Mouse (Mus musculus): ENCODE results near the gene Tnfaip8l3. TPM values are rescaled to one million over a fixed set of nuclear protein-coding genes. Genes with fewer than 3 reads are reported as not detected.
"Not testable (repeated sequence)": the region's sequence is repeated elsewhere in the genome, so short reads cannot be mapped to it uniquely, and the experiment has no call there.

Gene Tnfaip8l3
- total RNA-seq, 2 experiments from 2014 or later, result 7.6 to 9.2 TPM

DNA sequence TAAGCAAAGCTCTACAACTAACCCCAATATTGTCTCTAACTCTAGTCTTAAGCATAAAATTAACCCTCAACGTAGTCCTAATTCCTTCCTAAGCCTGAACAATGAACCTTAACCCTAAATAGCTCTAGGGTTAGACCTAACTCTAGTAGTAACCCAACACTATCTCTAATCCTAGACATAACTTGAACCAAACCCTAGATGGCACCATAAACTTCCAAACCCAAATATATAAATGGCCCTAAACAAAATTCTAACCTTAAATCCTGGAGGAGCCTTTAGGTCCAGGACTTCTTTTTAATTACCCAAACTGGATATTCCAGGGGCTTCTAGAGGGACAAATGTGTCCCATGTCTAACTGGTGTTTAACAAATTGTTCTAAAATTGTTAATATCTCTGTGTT is 73.7 kb downstream of the Tnfaip8l3 start:
- intact Hi-C loops (cut with DNase I), result loop anchor here (5.0 kb wide), 1 partner anchor 343 kb away; no protein-coding TSS in a partner anchor

DNA sequence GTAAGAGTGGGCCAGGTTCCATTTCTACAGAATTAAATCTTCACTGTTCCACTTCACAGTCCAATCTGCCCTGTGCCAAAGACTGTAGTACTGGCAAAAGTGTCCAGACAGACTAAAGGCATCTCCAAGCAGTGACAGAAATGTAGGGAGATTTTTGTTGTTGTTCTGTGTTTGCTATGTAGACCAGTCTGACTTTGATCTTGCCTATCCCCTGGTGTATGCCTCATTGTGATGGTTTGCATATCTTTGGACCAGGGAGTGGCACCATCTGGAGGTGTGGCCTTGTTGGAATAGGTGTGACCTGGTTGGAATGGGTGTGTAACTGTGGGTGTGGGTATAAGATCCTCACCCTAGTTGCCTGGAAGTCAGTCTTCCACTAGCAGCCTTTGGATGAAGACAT is 75.6 kb downstream of the Tnfaip8l3 start:
- not testable (repeated sequence) for DNase-seq (ENCODE audit: low spot score in 2 of 2)
- intact Hi-C loops (cut with DNase I), result loop anchor here (5.0 kb wide), 1 partner anchor 345 kb away; no protein-coding TSS in a partner anchor

More for the DNA sequence above, 73.7 kb downstream of the Tnfaip8l3 start:
- DNase-seq (ENCODE audit: low spot score in 2 of 2), result no peak

DNA sequence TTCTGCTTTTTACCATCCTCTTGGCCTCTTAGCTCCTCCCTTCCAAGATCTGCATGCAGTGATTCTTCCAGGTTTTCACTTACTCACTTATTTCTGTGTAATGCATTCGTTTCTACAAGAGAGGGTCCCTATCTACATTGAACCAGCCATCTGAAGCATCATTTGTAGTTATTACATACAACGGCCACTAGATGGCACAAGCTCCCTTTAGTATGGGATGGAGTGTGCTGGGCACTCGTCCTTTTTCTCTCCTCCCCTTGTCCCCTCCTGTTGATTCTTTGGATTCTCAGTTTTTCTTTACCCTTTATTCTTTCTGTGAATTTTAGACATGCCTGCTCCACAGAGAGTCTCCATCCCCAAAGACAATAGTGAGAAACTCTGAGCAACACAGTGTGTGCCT is 77.3 kb downstream of the Tnfaip8l3 start:
- DNase-seq (ENCODE audit: low spot score in 2 of 2), result peak in 1 of 2 experiments; percentile 37
- intact Hi-C loops (cut with DNase I), result loop anchor here (1.0 to 5.0 kb wide), 2 partner anchors 121 to 346 kb away; no protein-coding TSS in a partner anchor

DNA sequence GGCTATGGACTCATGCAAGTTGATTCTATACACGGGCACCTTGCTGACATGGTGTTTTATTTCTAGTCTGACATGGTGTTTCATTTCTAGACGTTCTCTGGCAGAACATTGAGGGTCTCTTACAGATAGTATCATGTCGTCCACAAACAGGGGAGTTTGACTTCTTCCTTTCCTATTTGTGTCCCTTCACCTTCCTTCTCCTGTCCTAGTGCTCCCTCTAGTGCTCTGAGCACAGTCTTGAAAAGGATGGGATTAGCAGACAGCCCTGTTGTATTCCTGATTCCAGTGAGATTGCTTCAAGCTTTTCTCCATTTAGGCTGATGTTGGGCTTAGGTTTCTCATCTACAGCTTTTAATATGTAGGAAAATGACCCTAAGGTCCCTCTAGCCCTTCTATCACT is 81.2 kb downstream of the Tnfaip8l3 start:
- peak; percentile 43 to 77 for DNase-seq (ENCODE audit: low spot score in 2 of 2)
- intact Hi-C loops (cut with DNase I), result loop anchor here (1.0 to 10.0 kb wide), 4 partner anchors 53 to 312 kb away; partner anchors contain the start of gene Cul5

DNA sequence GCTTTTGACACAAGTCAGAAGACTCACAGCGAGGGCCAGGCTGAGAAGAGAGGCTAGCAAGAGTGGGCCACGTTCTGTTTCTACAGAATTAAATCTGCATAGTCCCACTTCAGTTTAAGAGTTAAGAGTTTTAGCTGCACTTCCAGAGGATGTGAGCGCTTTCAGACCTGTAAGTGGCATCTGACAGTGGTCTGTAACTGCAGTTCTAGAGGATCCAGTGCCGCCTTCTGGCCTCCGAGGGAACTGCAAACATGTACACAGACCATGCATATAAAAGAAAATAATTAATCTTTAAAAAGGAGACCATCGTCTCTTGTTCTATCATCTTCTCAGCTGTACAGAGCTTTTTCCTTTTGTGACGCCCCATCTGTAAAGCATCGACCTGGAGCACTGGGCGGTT is 83.3 kb downstream of the Tnfaip8l3 start:
- intact Hi-C loops (cut with DNase I), result loop anchor here (10.0 kb wide), 2 partner anchors 160 to 310 kb away; partner anchors contain the start of gene Cul5

DNA sequence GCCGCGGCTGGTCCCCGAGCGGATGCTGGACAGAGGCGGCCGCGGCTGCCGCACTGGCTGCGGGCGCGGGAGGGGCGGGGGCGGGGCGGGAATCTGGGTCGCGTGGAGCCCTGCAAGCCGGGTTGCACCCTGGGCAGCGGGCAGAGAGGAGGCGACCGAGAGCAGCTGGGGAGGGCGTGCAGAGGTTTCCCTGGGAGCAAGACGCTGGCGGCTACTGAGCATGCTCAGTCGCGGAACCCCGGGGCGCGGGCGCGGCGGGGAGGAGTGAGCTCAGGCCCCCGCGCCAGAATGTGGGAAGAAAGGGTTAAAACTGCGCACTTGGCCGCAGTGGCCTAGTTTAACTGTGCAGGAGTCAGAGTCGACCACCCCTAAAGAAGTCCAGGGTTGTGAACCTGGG is 93.1 kb downstream of the Tnfaip8l3 start, which contains the start of gene Elmod1:
Gene Elmod1, minus strand, starts transcription at position 180 of the 397 bp plus-strand sequence.
- intact Hi-C loops (cut with DNase I), result no loop called here
- peak; percentile 76 to 81 for DNase-seq (ENCODE audit: low spot score in 2 of 2)

More for the DNA sequence above, 83.3 kb downstream of the Tnfaip8l3 start:
- DNase-seq (ENCODE audit: low spot score in 2 of 2), result peak in 1 of 2 experiments; percentile 59

DNA sequence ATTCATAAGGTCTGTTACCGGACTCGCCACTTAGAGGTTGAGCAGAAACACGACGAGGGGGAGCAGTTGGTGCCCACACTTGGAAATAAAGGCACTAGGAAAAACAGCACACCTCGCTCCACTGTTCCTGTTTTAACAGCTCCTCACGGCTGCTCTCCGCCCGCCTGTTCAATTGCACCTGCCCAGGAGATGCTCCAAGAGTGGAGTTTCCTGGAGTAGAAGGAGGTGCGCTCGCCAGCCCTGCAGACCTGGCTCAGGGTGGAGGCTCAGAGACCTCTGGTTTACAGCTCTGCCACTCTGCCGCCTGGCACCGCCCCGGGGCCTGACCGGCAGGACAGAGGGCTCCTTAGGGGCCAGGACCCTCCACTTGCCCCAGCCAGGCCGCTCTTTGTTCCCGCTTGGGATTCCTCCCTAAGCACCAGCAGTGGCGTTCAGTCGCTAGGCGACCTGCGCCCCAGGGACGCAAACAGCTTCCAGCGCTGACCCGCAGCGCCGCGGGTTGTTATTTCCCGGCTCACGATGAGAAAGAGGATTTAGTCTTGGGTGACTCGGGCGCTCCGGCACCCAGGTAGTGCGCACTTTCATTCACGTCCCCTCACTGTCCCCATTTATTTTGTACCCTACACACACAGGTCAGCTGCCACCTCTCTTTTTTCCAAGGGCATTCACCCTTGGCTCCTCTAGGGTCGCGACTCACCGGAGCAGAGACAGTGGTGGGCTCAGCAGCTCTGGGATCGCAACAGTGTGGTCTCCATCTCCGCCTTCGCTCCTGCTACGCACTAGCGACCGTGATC is 93.7 kb downstream of the Tnfaip8l3 start:
- peak; percentile 47 to 50 for DNase-seq (ENCODE audit: low spot score in 2 of 2)

DNA sequence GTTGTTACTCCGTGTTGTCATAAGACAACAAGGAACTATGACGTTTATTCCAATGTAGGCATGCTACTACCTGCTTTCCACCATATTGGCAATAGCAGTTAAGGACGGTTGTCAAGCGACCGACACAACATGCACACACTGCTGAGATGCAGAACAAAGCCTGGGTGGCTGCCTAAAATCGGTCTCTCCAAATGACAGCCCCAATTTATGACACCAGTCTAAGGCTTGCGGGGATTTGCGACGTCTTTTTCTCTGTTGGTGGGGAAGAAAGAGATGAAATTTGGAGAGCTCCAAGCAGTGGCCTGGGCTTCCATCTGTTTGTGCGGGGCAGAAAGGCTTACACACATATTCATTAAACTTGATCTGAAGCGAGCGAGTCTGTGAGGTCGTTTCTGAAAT is 94.3 kb downstream of the Tnfaip8l3 start:
- intact Hi-C loops (cut with DNase I), result no loop called here
- DNase-seq (ENCODE audit: low spot score in 2 of 2), result peak; percentile 31 to 36

More for the DNA sequence above, 93.7 kb downstream of the Tnfaip8l3 start:
- intact Hi-C loops (cut with DNase I), result no loop called here

Other genes with a start within 250 kb of the Tnfaip8l3 start
- not detected for gene Sln, start 218.2 kb downstream of the Tnfaip8l3 start, total RNA-seq (2021)
- gene Elmod1, start 93.1 kb downstream of the Tnfaip8l3 start, total RNA-seq (2021), result 100 to 1,000 TPM; 192 to 196 TPM
- gene Cyp19a1, start 199.7 kb upstream of the Tnfaip8l3 start, total RNA-seq (2021), result under 1 TPM in 1 of 2 experiments, not detected in 1; 0.14 TPM
- under 1 TPM; 0.60 to 0.69 TPM for gene Gldn, start 218.1 kb upstream of the Tnfaip8l3 start, total RNA-seq (2021)